Mouse (Mus musculus) left cerebral cortex, postnatal 10 days (tissue): ENCODE data around the gene Pax4. TPM values are rescaled to one million over a fixed set of nuclear protein-coding genes. Genes with fewer than 3 reads are reported as not detected.

Experiments used
- DNase-seq, 2 experiments: peaks; one replicate each; pipeline ENCODE4 v3.0.0; 2021 to 2022; ENCODE audit warnings: low spot score in 2 of 2, mixed read lengths in 1 of 2; ENCODE audit errors: extremely low spot score in 1 of 2
- intact Hi-C: fragments of 180-260 bp; cut with DNase I; formaldehyde crosslinking; loops from one replicate; pipeline ENCODE4 v1.15.1; 2025
- total RNA-seq, 2 experiments: library from RNA; stranded (reverse); gene quantifications; 2 replicates each; pipeline ENCODE4 v1.2.3; 2021

Gene Pax4
- total RNA-seq, 2 experiments from 2014 or later: not detected

DNA sequence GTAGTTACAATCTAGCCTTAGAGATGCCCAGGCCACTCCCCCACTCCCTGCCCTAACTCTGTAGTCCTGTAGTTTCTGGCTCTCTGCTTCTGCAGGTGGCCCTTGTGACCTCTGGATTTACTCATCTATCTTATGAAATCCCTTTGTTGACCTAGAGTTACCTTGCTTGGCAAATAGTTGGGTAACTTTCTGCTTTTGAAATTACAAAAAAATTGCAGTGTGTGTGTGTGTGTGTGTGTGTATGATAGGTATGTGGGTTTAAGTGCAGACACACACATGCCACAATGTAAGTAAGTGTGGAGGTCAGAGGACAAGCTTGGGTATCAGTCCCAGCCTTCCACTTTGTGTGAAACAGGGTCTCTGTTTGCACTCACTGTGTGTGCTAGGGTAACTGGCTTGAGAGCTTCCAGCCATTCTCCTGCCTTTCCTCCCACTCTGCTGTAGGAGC, 10.1 kb upstream of the Pax4 start:
- intact Hi-C loops: no loop called here
- no peak for DNase-seq

DNA sequence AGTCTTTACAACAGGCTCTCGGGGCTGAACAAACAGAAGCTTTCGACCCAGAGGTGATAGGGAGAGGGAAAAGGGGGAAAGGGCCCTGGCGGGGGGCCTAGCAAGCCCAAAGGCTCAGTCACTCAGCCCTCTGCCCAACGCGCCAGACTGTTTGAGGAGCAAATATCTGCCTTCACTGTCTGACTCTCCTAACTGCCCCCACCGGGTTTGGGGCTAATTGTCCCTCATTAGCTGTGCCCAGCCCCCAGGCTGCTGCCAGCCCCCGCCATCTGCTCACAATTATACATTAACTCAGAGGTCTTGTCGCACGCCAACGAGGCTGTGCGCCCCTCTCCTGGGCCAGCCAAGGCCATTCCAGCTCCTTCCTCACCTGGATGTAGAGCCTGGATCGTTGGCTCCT, 1.8 kb upstream of the Pax4 start:
- intact Hi-C loops: no loop called here
- DNase-seq: no peak

DNA sequence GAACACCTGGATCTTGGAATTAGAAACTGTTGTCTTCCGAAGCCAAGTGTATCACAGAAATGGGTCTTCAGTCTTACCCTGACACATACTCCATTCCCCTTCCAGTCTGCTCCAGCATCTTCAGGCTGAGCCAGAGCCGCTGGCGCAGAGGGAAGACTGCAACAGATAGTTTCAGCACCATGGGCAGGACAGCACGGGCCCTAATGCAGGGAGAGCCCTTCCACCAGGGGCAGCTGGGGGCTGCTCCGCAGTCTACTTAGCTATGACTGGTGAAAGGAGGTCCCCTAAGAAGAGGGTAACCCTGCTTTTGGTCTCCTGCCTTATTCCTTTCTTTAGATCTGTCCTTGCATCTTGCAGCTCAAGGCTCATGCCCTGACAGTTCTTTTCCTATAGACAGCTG, 1.3 kb upstream of the Pax4 start:
- intact Hi-C loops: no loop called here
- DNase-seq: no peak

DNA sequence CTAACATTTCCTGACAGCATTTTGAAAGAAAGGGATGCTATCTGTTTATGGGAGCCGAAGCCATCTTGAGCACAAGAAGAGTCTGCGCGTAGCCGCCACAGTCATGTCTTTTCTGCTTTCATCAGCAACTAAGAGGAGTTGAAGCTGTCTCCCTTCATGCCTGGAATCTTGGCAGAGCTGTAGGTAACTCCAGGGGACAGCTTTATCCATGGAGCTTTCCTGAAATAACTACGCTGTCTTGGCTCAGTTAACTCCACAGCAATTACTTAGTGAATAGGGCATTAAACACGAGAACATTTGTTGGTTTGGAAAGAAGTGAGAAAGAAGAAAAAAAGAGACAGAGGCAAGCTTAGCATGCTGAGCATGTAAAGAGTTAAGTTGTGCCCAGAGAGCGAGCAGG, 1.2 kb downstream of the Pax4 start:
- DNase-seq: no peak
- intact Hi-C loops: no loop called here

DNA sequence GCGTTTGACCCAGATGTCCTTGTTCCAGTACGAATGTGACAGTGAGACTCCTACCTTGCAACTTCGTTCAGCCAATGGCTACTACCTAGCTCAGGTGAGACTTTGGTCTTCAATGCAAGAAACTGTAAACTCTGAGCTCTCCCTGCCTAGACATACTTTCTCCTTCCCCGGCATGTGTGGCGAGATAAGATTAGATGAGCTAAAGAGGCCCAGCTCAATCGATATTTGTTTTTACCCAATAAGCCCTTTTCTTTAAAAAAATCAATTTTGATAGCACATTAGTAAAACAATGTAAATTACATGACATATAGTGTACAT, 17.7 kb downstream of the Pax4 start:
- intact Hi-C loops: no loop called here
- DNase-seq: no peak

DNA sequence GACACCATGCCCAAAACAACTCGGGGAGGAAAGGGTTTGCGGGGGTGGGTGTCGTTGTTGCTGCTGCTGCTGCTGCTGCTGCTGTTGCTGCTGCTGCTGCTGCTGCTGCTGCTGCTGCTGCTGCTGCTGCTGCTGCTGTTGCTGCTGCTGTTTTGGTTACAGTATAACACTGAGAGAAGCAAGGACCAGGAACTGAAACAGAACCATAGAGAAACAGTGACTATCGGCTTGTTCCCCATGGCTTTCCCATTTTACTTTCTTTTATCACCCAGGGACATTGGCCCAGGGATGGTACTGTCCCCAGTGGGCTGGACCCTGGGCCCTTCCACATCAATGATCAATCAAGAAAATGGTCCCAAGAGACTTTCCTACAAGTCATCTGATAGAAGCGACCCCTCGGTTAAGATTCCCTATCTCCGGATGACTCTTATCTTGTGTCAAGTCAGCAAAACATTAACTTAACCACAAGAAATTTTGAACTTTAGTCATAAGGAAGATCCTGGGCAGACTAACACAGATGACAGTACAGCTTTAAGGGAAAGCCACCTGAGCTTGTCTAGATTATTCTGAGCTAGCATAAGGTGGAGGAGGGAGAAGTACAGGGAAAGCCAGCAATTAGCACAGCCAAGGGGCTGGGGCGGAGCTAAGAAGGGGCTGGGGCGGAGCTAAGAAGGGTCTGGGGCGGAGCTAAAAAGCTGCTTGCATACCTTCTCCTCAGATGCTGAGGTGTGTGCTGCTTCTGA, 18.2 kb downstream of the Pax4 start:
- intact Hi-C loops: no loop called here
- DNase-seq: no peak

DNA sequence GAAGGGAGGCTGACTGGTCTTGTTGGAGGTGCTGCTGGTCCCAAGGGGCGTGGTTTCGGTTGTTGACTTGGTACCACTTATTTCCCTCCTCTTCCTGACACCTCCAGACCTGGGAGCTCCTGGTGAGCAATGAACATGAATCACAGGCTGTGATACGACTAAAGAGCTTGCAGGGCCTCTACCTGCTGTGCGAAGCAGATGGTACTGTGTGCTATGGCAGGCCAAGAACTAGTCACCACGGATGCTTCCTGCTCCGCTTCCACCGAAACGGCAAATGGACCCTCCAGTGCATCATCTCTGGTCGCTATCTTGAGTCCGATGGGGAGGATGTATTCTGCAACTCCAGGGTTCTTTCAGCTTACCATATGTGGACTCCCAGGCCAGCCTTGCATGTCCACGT, 19.3 kb downstream of the Pax4 start:
- no peak for DNase-seq
- intact Hi-C loops: no loop called here

DNA sequence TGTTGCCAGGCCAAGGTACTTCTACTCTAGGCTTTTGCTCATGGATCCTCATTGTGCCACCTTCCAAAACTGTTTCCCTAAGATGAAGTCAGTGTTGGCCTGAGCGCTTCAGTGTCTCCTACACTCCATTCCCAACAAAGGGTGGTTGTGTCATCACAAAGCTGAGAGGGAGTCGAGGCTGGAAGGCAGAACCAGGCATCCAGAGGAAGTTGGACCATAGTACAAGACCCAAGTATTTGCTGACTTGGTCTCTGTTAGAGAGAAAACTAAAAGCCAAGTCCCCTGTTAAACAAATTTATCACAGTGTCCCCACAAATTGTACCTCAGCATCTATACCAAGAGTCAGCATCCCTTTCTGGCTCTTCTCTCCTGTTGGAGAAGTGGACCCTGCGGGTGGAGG, 20.9 kb downstream of the Pax4 start, which contains the start of gene Gcc1:
TSS of gene Gcc1 (minus strand) at position 101 of the 400 bp plus-strand sequence.
- no peak for DNase-seq
- intact Hi-C loops: no loop called here

DNA sequence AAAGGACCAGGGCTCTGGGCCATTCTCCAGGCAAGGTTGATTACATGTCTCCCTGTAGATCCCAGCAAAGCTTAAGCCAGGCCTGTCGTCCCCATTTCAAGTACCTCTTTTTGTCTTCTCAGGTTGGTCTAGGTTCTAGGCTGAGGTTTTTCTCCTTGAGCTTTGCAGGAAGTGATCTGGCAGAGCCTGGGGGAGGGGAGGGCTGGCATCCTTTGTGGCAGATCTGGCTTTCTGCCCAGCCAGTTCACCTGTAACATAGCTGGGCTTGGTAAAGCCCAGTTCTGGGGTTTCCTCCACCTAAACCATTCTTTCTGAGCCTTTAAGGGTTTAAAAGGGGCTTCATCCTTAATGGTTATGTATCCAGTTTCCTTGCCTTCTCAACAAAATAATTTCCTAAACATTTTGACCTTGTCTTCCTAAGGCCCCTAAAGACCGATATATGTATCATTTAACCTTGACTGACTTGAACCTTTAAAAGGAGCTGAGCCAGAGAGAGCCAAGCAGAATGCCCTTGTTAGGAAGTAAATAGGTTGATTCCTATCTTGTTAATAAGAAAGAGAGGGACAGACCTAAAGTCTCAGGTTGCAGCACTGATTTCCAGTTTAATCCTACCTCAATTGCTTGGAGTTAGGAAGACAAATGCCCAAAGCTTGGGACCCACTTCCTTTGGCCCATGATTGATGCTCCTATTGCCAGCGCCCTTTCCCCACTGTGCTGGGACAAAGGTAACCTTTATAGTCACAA, 21.9 kb downstream of the Pax4 start, which contains the start of gene Fscn3:
TSS of gene Fscn3 (plus strand) at position 694 of the 744 bp plus-strand sequence.
- intact Hi-C loops: no loop called here

DNA sequence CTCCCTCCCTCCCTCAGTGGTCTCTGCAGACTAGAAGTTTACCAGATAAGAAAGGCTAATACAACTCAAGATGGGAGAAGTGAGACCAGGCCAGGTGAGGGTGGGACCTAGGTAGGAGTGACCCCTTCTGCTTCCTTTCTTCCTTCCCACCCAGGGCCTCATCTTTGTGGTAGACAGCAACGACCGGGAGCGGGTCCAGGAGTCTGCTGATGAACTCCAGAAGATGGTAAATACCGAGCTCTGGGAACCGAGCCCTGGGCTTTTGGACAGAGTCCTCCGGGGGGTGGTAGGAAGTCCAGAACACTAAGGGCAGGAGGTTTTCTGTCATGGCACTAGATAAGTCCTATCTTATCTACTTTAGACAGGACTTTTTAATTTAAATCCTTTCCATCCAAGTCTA, 24.1 kb downstream of the Pax4 start:
- no peak for DNase-seq
- intact Hi-C loops: no loop called here

More for the DNA sequence above, 21.9 kb downstream of the Pax4 start, which contains the start of gene Fscn3:
- DNase-seq: no peak

DNA sequence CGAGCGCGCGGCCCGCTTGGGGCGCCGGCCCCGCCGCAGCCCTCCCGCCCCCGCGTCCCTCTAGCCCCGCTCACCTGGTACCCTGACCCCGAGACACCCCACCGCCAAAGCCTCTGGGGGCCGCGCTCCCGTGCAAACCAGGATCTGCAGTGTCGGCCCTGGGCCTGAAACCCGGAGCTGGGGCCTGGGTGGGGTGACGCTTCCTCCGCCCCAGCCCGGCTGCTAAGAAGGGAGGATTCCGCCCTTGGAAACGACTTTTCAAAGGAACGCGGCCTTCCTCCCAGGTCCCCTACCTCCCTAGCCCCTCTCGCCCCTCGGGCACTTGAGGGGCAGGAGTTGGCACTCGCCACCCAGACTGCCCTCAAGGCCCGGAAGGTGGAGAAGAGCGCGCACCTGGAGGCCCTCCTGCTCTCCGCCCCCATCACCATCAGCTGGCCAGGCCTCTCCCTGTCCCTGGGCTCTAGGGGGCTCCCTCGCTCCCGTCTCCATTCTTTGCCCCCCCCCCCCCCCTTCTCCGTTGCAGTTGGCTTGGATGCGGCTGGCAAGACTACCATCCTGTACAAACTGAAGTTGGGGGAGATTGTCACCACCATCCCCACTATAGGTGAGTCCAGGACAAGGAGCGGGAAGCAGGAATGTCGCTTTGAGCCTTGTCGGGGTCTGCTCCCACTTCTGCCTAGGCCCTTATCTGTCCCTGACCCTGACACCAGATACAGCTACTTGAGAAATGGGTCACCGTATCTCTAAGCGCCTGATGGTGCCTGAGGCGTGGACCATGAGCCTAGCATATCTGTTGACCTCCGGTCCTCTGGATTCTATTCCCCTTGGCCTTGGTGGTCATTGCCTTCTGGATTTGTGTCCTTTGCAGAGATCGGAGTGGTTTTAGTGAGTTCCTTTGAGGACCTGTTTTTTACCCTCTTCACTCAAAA, 25.1 kb downstream of the Pax4 start:
- intact Hi-C loops: loop anchor here (5.0 kb wide), 1 partner anchor 207 kb away; no protein-coding TSS in a partner anchor
- DNase-seq: peak in 1 of 2 experiments; percentile 74

DNA sequence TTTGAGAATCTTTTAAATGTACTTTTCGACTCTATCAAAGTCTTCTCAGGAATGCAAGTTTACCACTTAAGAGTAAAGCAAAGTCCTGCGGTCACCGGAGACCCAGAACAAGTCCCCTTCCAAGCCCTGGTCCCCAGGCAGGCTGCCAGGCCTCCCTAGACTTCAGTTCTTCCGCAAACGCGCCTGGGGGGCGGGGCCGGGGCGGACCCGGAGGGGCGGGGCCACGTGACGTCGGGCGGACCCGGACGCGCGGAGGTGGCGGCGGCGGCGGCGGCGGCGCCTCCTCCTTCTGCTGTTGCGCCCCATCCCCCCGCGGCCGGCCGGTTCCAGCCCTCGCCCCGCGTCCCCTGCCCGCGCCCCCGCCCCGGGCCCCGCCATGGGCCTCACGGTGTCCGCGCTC, 25.8 kb downstream of the Pax4 start, which contains the start of gene Arf5:
TSS of gene Arf5 (plus strand) at position 248 of the 400 bp plus-strand sequence.
- DNase-seq: peak; percentile 88 to 97
- intact Hi-C loops: loop anchor here (5.0 kb wide), 1 partner anchor 206 kb away; no protein-coding TSS in a partner anchor

DNA sequence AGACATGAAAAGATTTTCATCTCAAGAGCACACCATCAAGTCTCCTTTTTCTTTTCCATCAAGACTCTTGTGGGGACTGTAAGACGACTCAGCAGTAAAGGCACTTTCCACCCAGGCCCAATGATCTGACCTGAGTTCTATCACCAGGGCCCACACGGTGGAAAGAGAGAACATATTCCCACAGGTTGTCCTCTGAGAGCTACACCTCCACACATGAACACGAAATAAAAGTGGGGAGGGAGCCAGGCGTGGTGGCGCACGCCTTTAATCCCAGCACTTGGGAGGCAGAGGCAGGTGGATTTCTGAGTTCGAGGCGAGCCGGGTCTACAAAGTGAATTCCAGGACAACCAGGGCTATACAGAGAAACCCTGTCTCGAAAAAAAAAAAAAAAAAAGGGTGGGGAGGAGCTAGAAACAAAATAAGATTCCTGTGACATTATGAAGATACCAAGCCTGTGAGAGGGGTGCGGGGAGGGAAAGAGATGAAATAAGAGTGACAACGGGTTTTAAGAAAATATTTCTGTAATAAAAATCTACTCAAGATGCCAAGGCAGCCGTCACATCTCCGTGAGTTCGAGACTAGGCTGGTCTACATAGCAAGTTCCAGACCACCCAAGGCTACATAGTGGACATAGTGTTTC, 26.4 kb downstream of the Pax4 start:
- intact Hi-C loops: loop anchor here (5.0 kb wide), 1 partner anchor 205 kb away; no protein-coding TSS in a partner anchor
- no peak for DNase-seq

DNA sequence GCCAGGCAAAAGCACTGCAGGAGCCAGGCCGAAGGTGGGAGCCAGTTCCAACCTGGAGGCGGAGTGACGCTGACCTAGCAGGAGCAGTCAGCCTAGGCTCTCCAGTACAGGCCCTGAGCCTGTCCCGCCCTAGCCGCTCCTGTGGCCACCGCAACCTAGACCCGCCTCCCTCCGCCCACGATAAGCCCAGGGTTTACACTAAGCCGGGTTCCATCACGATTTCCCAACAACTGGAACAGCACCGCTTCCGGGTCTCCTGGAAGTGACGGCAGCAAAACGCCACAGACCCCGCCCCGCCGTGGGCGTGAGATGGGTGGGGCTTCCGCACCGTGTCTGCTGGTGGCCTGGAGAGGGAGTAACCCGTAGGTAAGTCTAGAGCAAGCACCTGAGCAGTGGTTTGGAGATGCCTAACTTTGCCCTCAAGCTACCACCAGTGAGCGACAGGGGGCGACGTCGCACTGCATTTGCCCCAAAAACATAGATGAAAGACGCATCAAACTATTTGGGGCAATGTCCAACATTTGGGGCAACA, 27.6 kb downstream of the Pax4 start:
- DNase-seq: peak; percentile 85 to 95
- intact Hi-C loops: loop anchor here (5.0 kb wide), 1 partner anchor 204 kb away; no protein-coding TSS in a partner anchor

DNA sequence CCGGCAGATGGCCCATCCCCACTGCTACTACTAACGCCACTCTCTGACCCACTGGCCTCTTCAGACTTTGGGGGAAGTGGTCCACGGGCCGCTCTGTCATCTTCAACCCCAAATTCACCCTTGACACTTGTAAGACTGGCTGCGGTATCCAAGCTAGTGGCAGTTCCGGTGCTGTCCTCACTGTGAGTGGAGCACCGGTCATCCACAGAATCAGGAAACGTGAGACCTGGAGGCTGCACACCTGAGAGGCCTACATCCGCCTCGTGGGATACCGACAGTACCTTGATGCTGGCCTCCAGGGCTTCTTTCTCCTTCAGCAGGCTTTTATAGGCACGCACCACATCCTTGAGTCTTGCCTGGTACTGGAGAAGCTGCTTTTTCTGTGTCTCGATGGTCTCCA, 28.3 kb downstream of the Pax4 start:
- no peak for DNase-seq
- intact Hi-C loops: loop anchor here (5.0 kb wide), 1 partner anchor 204 kb away; no protein-coding TSS in a partner anchor

DNA sequence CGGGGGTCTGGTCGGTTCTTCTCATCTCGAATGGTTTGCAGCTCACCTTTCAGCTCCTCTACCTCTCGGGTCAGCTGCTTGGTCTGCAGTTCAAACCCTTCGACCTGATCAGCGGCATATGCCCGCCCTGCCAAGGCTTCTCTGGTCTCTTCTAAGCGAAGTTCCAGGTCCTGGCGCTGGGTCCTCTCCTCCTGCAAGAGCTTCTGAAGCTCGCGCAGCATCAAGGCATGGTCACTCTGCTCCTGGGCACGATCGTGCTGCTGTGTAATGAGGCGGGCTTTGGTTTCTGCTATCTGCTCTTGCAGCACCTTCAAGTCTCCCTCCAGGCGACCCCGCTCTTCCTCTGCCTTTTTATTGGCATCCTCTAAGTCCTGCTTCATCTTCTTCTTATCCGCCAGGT, 28.8 kb downstream of the Pax4 start:
- no peak for DNase-seq
- intact Hi-C loops: loop anchor here (5.0 kb wide), 1 partner anchor 203 kb away; no protein-coding TSS in a partner anchor

DNA sequence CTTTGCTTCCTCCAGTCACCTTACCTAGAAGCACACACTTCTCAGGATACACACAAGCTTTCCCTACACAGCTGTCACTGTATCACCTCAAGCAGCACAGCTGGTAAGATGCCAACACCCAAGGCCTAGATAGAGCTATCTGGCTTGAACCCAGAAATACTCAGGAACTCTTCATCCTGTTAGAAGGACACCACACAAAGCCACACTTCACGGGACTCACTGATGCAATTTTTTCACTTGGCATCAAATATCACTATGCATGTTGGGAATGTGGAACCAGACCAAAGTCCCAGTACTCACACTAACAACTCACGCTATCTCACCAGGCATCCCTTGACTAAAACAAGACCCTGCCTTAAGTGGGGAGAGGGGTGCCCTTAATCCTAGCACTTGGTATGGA, 29.5 kb downstream of the Pax4 start:
- intact Hi-C loops: loop anchor here (5.0 kb wide), 1 partner anchor 202 kb away; no protein-coding TSS in a partner anchor
- DNase-seq: no peak

DNA sequence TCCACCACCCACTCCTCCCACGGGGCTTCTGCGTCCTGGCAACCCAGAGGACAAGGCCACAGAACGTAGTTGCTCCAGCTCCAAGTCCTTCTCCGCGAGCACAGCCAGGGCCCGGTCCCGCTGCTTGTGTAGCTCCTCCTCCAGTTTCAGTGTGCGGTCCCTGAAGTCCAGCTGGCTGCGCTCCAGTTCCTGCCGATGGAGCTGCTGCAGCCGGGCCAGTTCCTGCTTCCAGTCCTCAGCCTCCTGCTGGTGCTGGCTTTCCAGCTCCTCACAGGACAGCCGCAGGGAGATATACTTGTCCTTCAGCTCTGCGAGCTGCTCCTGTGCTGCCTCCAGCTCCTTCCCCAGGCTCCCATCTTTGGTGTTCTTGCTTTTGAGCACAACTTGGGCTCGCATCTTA, 30.7 kb downstream of the Pax4 start:
- intact Hi-C loops: no loop called here
- peak; percentile 56 to 94 for DNase-seq
